Mouse (Mus musculus) limb, embryonic 14.5 days (tissue): ENCODE results near the gene Lrrk1. TPM values are rescaled to one million over a fixed set of nuclear protein-coding genes. Genes with fewer than 3 reads are reported as not detected.

Experiments
- ATAC-seq: fragments of 200-750 bp; cut with Nextera tagmentation; 2 replicates; pipeline ENCODE4 v1.8.0; 2017; ENCODE audit warnings: low read depth, moderate number of reproducible peaks, moderate TSS enrichment; ENCODE audit not compliant: low FRiP score
- DNase-seq: peaks from one replicate; pipeline ENCODE4 v3.0.0-alpha.2; 2015; ENCODE audit warnings: low spot score
- H3K27ac ChIP-seq: fragments of 300-500 bp; sonication (generic); replicated peaks from 2 replicates; pipeline ENCODE4 v1.5.1; 2014; ENCODE audit warnings: low read depth, mild to moderate bottlenecking, low read length, moderate library complexity, mixed read lengths
- H3K27me3 ChIP-seq: fragments of 300-500 bp; sonication (generic); 2 replicates; pipeline ENCODE4 v1.6.1; 2014; ENCODE audit warnings: low read length, mixed read lengths; ENCODE audit not compliant: control insufficient read depth, insufficient read depth
- H3K36me3 ChIP-seq: fragments of 300-500 bp; sonication (generic); 2 replicates; pipeline ENCODE4 v1.6.1; 2014; ENCODE audit warnings: mild to moderate bottlenecking, low read length, moderate library complexity, mixed read lengths; ENCODE audit not compliant: control insufficient read depth, insufficient read depth
- H3K4me1 ChIP-seq: fragments of 300-500 bp; sonication (generic); 2 replicates; pipeline ENCODE4 v1.6.1; 2014; ENCODE audit warnings: antibody characterized with exemption, low read length, mixed read lengths; ENCODE audit not compliant: control insufficient read depth, insufficient read depth
- H3K4me2 ChIP-seq: fragments of 300-500 bp; sonication (generic); replicated peaks from 2 replicates; pipeline ENCODE4 v1.6.1; 2014; ENCODE audit warnings: low read depth, mild to moderate bottlenecking, low read length, moderate library complexity; ENCODE audit not compliant: severe bottlenecking
- H3K4me3 ChIP-seq: fragments of 300-500 bp; sonication (generic); replicated peaks from 2 replicates; pipeline ENCODE4 v1.5.1; 2014; ENCODE audit warnings: low read length
- H3K9ac ChIP-seq: fragments of 300-500 bp; sonication (generic); 2 replicates; pipeline ENCODE4 v1.6.1; 2014; ENCODE audit warnings: mild to moderate bottlenecking, low read depth, low read length, moderate library complexity; ENCODE audit not compliant: severe bottlenecking
- H3K9me3 ChIP-seq: fragments of 300-500 bp; sonication (generic); 2 replicates; pipeline ENCODE4 v1.6.1; 2016; ENCODE audit warnings: low read length; ENCODE audit not compliant: control insufficient read depth
- POLR2A ChIP-seq: fragments of 200-500 bp; IDR thresholded peaks from 2 replicates; pipeline ENCODE4 v1.8.0; 2012; ENCODE audit warnings: inconsistent platforms, mild to moderate bottlenecking, moderate library complexity, borderline replicate concordance; ENCODE audit not compliant: insufficient read depth, insufficient read length; ENCODE audit errors: extremely low read depth
- WGBS: fragments of 180-500 bp; shearing (Covaris S2); extraction: QIAGEN DNeasy Blood & Tissue Kit; methylation state at CpG from one replicate; pipeline ENCODE4 v1.1.7; 2014; 5-methylcytosine and 5-hydroxymethylcytosine counted together
- polyA plus RNA-seq, 2 experiments: library from polyadenylated mRNA; depleted of rRNA in 1 of 2; stranded (reverse) in 1 of 2; unstranded in 1 of 2; fragments of >200 nt; fragmentation: Nextera tagmentation in 1 of 2; extraction: Ambion mirVana in 1 of 2; gene quantifications; 2 replicates each; pipeline versions ENCODE4 v1.2.1 to v1.2.3; 2012 to 2014

Lrrk1 gene
- polyA plus RNA-seq, 2 experiments = 13.1 to 16.1 TPM

DNA sequence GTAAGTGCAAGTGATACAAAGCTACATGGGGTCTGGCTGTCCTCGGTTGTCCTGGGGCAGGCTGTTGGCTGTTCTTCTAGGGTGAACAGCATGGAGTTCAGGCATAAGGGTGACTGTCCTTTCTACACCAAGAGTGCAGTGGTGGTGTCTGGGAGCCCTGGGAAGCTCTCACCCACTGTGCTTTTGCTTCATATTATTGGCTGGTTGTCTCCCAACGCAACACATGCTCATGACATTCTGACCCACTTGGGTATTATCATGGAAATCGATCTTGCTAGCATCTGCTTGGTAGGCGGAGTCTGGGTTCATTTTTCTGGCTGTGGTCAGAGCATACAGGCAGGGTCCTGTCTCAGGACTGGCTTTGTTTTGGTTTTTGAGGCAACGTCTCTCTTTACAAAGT lies 131.7 kb downstream of the Lrrk1 start:
- Histone ChIP-seq H3K4me2 (no peak overlapping the region), H3K4me3 (no peak overlapping the region), H3K27ac (no peak overlapping the region), H3K27me3 (no peaks in the 10 kb centered on the region), H3K36me3 (peaks cover 10% of the 10 kb centered on the region; the same call in 1 of the 2 replicates), H3K9ac (no peak overlapping the region), H3K9me3 (no peaks in the 10 kb centered on the region), H3K4me1 (no peaks in the 10 kb centered on the region)
- DNase-seq = no peak
- no peak for ATAC-seq
- no peak for TF ChIP-seq POLR2A
- WGBS = 79% methylated on average over 5 of the region's 5 CpGs

- no peaks in the 10 kb centered on the region for H3K36me3 ChIP-seq
- H3K27ac ChIP-seq = no peak overlapping the region
- TF ChIP-seq POLR2A = no peak
- no peak overlapping the region for H3K4me3 ChIP-seq
- 84% methylated on average over 8 of the region's 8 CpGs for WGBS
- ATAC-seq = no peak
- no peaks in the 10 kb centered on the region for H3K27me3 ChIP-seq
- no peaks in the 10 kb centered on the region for H3K9me3 ChIP-seq
- H3K9ac ChIP-seq = no peak overlapping the region
- H3K4me1 ChIP-seq = no peaks in the 10 kb centered on the region
- H3K4me2 ChIP-seq = no peak overlapping the region
- no peak for DNase-seq
Observed at GRCm38 (mm10) chr7:66254993-66255392, 133.2 kb downstream of the Lrrk1 start.

DNA sequence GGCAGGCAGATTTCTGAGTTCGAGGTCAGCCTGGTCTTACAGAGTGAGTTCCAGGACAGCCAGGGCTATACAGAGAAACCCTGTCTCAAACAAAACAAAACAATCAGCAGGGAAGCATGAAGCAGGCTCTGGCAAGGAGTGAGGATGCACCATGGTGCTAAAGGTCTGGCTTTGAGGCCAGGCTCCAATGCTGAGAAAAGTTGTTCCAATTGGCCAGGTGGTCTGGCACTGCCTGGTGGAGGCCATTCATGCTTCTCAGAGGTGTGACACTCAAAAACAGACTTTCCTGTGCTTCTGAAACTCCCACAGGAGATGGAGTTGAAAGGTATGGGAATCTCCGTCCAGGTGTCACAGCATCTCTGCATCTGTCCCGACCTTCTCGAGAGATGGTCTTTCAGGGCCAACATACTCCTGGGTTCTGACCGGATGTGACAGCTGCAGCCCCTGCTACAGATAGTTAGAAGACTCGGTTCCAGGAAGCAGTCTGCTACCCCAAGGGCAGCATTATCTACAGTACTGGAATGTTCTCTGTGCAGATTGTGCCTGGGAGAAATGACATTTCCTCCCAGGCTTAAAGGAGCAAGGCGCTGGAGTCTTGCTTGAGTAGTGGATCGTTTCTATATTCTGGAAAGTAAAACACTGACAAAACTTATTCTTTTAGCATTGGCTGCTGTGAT lies 134.0 kb downstream of the Lrrk1 start:
- H3K27ac ChIP-seq = no peak overlapping the region
- no peak overlapping the region for H3K4me2 ChIP-seq
- no peaks in the 10 kb centered on the region for H3K9me3 ChIP-seq
- 79% methylated on average over 8 of the region's 8 CpGs for WGBS
- no peaks in the 10 kb centered on the region for H3K27me3 ChIP-seq
- H3K9ac ChIP-seq = no peak overlapping the region
- no peak for DNase-seq
- no peak for ATAC-seq
- H3K4me3 ChIP-seq = no peak overlapping the region
- no peaks in the 10 kb centered on the region for H3K36me3 ChIP-seq
- no peak for TF ChIP-seq POLR2A
- H3K4me1 ChIP-seq = no peaks in the 10 kb centered on the region

GRCm38 (mm10) chr7:66250030-66250429 lies 138.1 kb downstream of the Lrrk1 start:
- Histone ChIP-seq H3K4me2 (no peak overlapping the region), H3K27me3 (no peaks in the 10 kb centered on the region), H3K4me1 (peaks cover 10% of the 10 kb centered on the region; the same call in 1 of the 2 replicates), H3K4me3 (no peak overlapping the region), H3K36me3 (no peaks in the 10 kb centered on the region), H3K27ac (no peak overlapping the region), H3K9me3 (no peaks in the 10 kb centered on the region), H3K9ac (no peak overlapping the region)
- DNase-seq = peak; percentile 71
- ATAC-seq = peak; percentile 71
- no peak for TF ChIP-seq POLR2A
- 26% methylated on average over 6 of the region's 6 CpGs for WGBS

DNA sequence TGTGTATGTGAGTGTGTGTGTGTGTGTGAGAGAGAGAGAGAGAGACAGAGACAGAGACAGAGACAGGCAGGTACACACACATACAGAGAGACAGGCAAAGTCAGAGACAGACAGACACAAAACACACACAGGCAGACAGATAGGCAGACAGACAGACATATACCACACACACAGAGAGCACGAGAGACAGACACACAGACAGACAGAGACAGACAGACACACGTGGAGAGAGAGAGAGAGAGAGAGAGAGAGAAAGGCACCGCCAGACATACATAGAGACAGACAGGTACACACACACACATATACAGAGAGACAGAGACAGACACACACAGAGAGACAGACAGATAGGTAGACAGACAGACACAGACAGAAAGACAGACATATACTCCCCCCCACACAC lies 138.7 kb downstream of the Lrrk1 start:
- Histone ChIP-seq H3K9ac (no peak overlapping the region), H3K4me3 (no peak overlapping the region), H3K9me3 (no peaks in the 10 kb centered on the region), H3K4me1 (peaks cover 10% of the 10 kb centered on the region; the same call in 1 of the 2 replicates), H3K27ac (no peak overlapping the region), H3K36me3 (no peaks in the 10 kb centered on the region), H3K4me2 (no peak overlapping the region), H3K27me3 (no peaks in the 10 kb centered on the region)
- ATAC-seq (no peak), DNase-seq (no peak)
- no peak for TF ChIP-seq POLR2A
- WGBS = 82% methylated on average over 3 of the region's 3 CpGs
